Mouse (Mus musculus) lung, postnatal 36 days (tissue): ENCODE measurements around the gene Ctrb1.

ENCODE experiments used
- DNase-seq: peaks from one replicate; pipeline ENCODE4 v3.0.0; 2022; ENCODE audit warnings: mixed read lengths

Gene Ctrb1

GRCm38 (mm10) chr8:111716603-111717487 lies 26.0 kb upstream of the Ctrb1 start:
- no peak for DNase-seq

- DNase-seq: no peak
These were observed 24.7 kb upstream of the Ctrb1 start for GRCm38 (mm10) chr8:111715514-111715913.

- DNase-seq: no peak
These were observed 23.5 kb upstream of the Ctrb1 start for GRCm38 (mm10) chr8:111714295-111714694.

GRCm38 (mm10) chr8:111713817-111714216 lies 23.0 kb upstream of the Ctrb1 start:
- no peak for DNase-seq

GRCm38 (mm10) chr8:111713291-111713690 lies 22.5 kb upstream of the Ctrb1 start:
- DNase-seq: no peak

- peak; percentile 77 for DNase-seq
These were observed 21.8 kb upstream of the Ctrb1 start for GRCm38 (mm10) chr8:111712588-111712987.

- DNase-seq: no peak
These were observed 21.3 kb upstream of the Ctrb1 start for GRCm38 (mm10) chr8:111712135-111712534.

- no peak for DNase-seq
These were observed 20.1 kb upstream of the Ctrb1 start for GRCm38 (mm10) chr8:111710777-111711485.

- DNase-seq: no peak
These were observed 18.4 kb upstream of the Ctrb1 start for GRCm38 (mm10) chr8:111709223-111709622.

- no peak for DNase-seq
These were observed 17.5 kb upstream of the Ctrb1 start for GRCm38 (mm10) chr8:111708265-111708664.

GRCm38 (mm10) chr8:111705699-111706098 lies 14.9 kb upstream of the Ctrb1 start:
- no peak for DNase-seq

- no peak for DNase-seq
These were observed 14.4 kb upstream of the Ctrb1 start for GRCm38 (mm10) chr8:111705222-111705621.

- no peak for DNase-seq
These were observed 13.8 kb upstream of the Ctrb1 start for GRCm38 (mm10) chr8:111704585-111704984.

GRCm38 (mm10) chr8:111701380-111701779 lies 10.6 kb upstream of the Ctrb1 start:
- DNase-seq: no peak

- no peak for DNase-seq
These were observed 9.9 kb upstream of the Ctrb1 start for GRCm38 (mm10) chr8:111700740-111701139.

- DNase-seq: no peak
These were observed 9.4 kb upstream of the Ctrb1 start for GRCm38 (mm10) chr8:111700201-111700600.

- no peak for DNase-seq
These were observed 8.2 kb upstream of the Ctrb1 start for GRCm38 (mm10) chr8:111699035-111699434.

GRCm38 (mm10) chr8:111697655-111698054 lies 6.8 kb upstream of the Ctrb1 start:
- no peak for DNase-seq

- no peak for DNase-seq
These were observed 4.6 kb upstream of the Ctrb1 start for GRCm38 (mm10) chr8:111695441-111695840.

- no peak for DNase-seq
These were observed 2.5 kb upstream of the Ctrb1 start for GRCm38 (mm10) chr8:111693261-111693741.

GRCm38 (mm10) chr8:111686881-111687280 lies 3.9 kb downstream of the Ctrb1 start:
- DNase-seq: no peak

- DNase-seq: no peak
These were observed 8.3 kb downstream of the Ctrb1 start for GRCm38 (mm10) chr8:111682521-111682920.

GRCm38 (mm10) chr8:111681153-111681552 lies 9.7 kb downstream of the Ctrb1 start:
- no peak for DNase-seq
